Mouse (Mus musculus) small intestine, adult 2 months (tissue): Measurements from ENCODE around the gene Fbln2. TPM values are rescaled to one million over a fixed set of nuclear protein-coding genes. Genes with fewer than 3 reads are reported as not detected.

Experiments used
- H3K27ac ChIP-seq: fragments of 200-500 bp; 2 replicates; pipeline ENCODE4 v1.5.1; 2012; ENCODE audit warnings: low read depth, low read length, control low read depth, inconsistent platforms; ENCODE audit not compliant: insufficient read depth
- H3K27me3 ChIP-seq: fragments of 200-500 bp; 2 replicates; pipeline ENCODE4 v1.6.1; 2012; ENCODE audit warnings: mild to moderate bottlenecking, moderate library complexity, low read length, inconsistent platforms; ENCODE audit not compliant: control insufficient read depth, insufficient read depth
- H3K36me3 ChIP-seq: fragments of 200-500 bp; 2 replicates; pipeline ENCODE4 v1.6.1; 2012; ENCODE audit warnings: mild to moderate bottlenecking, low read length, control low read depth, inconsistent platforms; ENCODE audit not compliant: control insufficient read depth, insufficient read depth
- H3K4me1 ChIP-seq: fragments of 200-500 bp; 2 replicates; pipeline ENCODE4 v1.6.1; 2012; ENCODE audit warnings: low read length, inconsistent platforms, mixed read lengths; ENCODE audit not compliant: control insufficient read depth, insufficient read depth, insufficient read length
- H3K4me3 ChIP-seq: fragments of 200-500 bp; 2 replicates; pipeline ENCODE4 v1.5.1; 2012; ENCODE audit warnings: low read depth, mild to moderate bottlenecking, control low read depth, inconsistent platforms, low read length, moderate library complexity
- CTCF ChIP-seq: fragments of 200-500 bp; IDR thresholded peaks from 2 replicates; pipeline ENCODE4 v1.5.1; 2012; ENCODE audit warnings: low read depth, mild to moderate bottlenecking, control low read depth, inconsistent platforms, low read length, moderate library complexity, mixed read lengths; ENCODE audit not compliant: insufficient replicate concordance, insufficient read length; ENCODE audit errors: extremely low read depth
- POLR2A ChIP-seq: fragments of 200-500 bp; IDR thresholded peaks from 2 replicates; pipeline ENCODE4 v1.6.1; 2012; ENCODE audit warnings: low read depth, mild to moderate bottlenecking, control low read depth, inconsistent platforms, low read length, moderate library complexity
- whole genome bisulfite sequencing: fragments of 180-500 bp; shearing (Covaris S2); methylation state at CpG from one replicate; pipeline ENCODE4 v1.1.7; 2018; 5-methylcytosine and 5-hydroxymethylcytosine counted together
- polyA plus RNA-seq: library from polyadenylated mRNA; depleted of rRNA; stranded (reverse); fragments of >200 nt; gene quantifications from 2 replicates; pipeline ENCODE4 v1.2.3, GENCODE M21; 2012

The Fbln2 gene
- polyA plus RNA-seq, 1 experiment = 19.6 TPM

DNA sequence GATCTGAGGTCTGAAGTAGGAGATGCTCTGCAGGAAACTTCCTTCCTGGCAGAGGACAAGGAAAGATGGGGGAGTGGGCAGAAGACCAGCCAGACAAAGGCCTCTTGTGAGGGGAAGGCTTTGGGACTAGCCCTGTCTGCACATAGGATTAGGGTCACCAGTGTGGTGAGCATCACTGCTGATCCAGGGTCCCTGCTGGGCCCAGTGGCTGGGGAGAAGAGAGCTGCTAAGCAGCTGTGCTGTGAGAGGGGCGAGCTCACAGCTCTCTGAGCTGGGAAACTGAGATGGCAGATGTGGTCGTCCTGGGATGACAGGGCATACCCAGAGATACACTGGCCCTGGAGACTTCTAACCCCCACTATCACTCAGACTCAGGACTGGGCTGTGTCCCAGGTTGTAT, 20.8 kb upstream of the Fbln2 start:
- 59% methylated on average over 2 of the region's 2 CpGs for WGBS
- Histone ChIP-seq H3K27ac (no peak overlapping the region), H3K4me1 (no peaks in the 10 kb centered on the region), H3K27me3 (no peaks in the 10 kb centered on the region), H3K36me3 (no peaks in the 10 kb centered on the region), H3K4me3 (no peak overlapping the region)
- TF ChIP-seq POLR2A (no peak), CTCF (no peak)

DNA sequence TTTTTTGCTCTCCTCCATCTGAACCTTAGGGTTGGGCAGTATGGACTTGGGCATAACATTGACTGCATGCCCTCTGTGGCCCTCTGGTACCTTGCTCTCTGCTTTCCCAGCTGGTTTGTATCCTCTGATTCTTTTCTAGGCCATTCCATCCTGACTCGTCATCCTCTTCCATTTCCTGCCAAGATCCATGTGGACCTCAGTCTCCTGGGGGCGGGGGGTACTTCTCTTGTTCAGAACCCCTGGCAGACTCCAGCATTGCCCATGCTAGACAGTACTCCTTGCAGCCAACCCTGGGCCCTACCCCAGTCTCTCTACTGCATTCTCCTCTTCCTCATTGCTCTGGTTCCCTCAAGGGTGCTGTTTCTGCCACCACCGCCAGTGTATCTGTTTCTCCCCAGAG, 19.8 kb upstream of the Fbln2 start:
- Histone ChIP-seq H3K27me3 (no peaks in the 10 kb centered on the region), H3K27ac (no peak overlapping the region), H3K4me3 (no peak overlapping the region), H3K36me3 (no peaks in the 10 kb centered on the region), H3K4me1 (no peaks in the 10 kb centered on the region)
- TF ChIP-seq POLR2A (no peak), CTCF (no peak)
- WGBS = 68% methylated on average over 3 of the region's 3 CpGs

DNA sequence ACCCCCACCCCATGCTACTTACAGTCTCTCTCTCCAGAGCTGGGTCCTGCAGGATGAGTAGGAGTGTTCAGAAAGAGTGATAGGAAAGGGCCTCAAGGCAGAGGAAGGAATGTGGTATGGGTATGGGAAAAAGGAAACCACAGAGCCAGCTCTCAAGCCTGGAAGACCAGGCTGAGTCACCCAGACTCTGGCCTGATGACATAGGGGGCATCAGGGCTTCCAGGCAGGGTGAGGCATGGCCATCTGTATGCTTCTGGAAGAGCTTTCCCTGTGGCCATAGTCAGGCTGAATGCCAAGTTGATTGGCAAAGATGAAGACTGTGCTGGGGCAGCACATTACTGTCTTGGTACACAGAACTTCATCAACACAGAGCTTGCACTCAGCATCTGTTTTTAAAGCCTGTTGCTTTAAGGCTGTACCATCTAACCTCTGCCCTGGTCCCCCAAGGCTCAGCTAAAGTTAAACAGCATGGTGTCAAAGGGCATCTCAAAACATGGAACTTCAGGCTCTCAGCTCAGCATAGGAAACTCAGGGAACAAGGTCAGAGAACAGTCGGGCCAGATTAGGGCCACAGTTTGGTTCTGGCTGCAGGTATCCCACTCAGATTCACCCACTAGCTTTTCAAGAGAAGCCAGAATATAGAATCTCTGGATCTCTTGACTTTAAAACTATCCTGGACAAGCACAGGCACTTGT, 19.3 kb upstream of the Fbln2 start:
- Histone ChIP-seq H3K4me1 (no peaks in the 10 kb centered on the region), H3K27me3 (no peaks in the 10 kb centered on the region), H3K4me3 (no peak overlapping the region), H3K36me3 (no peaks in the 10 kb centered on the region), H3K27ac (no peak overlapping the region)
- 46% methylated on average over 1 of the region's 1 CpGs for WGBS
- no peak for TF ChIP-seq CTCF
- no peak for TF ChIP-seq POLR2A

DNA sequence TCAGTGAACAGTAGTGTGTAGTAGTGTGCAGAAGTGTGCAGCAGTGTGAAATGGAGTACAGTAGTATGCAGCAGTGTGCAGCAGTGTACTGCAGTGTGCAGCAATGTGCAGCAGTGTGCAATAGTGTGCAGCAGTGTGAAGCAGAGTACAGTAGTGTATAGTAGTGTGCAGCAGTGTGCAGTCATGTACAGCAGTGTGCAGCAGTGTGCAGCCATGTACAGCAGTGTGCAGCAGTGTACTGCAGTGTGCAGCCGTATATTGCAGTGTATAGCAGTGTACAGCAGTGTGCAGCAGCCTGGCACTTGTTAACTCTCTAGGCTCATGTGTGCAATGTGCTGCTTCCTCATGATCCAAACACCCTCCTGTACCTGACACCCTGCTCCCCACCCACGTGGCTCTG, 13.8 kb upstream of the Fbln2 start:
- 56% methylated on average over 2 of the region's 2 CpGs for WGBS
- Histone ChIP-seq H3K36me3 (no peaks in the 10 kb centered on the region), H3K4me3 (no peak overlapping the region), H3K27me3 (no peaks in the 10 kb centered on the region), H3K27ac (no peak overlapping the region), H3K4me1 (no peaks in the 10 kb centered on the region)
- no peak for TF ChIP-seq CTCF
- no peak for TF ChIP-seq POLR2A

DNA sequence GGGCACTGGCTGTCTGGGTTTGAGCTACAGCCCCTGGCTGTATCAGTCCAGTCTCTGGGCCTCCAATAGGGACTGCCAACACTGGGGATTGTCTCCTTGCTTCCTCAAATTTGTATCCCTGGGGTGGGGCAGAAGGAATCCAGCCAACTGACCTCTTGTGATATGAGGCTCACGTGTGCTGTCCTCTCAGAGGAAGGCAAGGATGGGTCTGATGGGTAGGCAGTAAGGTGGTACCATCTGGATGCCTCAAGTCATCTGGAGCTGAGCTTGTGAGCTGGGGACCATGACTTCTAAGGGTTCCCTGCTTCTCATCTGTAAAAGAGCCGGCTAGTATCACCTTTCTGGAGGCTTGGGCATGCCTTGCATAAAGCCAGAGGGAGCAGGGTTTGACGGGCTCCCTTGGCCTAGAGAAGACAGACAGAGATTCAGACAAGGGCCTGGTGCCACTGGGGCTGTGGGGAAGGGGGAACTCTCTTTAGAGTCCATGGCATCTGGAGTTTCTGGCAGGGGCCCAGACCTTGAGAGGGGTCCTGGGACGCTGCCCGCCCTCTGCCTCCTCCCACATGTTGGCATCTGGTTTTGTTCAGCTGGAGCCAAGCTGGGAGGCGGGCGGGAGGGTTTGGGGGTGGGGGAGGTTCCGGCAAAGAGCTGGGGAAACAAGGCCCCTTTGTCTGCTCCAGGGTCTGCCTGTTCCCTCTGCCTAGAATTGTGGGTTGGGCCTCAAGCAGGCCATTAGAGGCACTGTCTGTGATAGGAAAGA, 11.6 kb upstream of the Fbln2 start:
- 44% methylated on average over 8 of the region's 8 CpGs for WGBS
- Histone ChIP-seq H3K4me1 (no peaks in the 10 kb centered on the region), H3K36me3 (no peaks in the 10 kb centered on the region), H3K27me3 (no peaks in the 10 kb centered on the region), H3K4me3 (no peak overlapping the region), H3K27ac (no peak overlapping the region)
- TF ChIP-seq CTCF (no peak), POLR2A (no peak)

DNA sequence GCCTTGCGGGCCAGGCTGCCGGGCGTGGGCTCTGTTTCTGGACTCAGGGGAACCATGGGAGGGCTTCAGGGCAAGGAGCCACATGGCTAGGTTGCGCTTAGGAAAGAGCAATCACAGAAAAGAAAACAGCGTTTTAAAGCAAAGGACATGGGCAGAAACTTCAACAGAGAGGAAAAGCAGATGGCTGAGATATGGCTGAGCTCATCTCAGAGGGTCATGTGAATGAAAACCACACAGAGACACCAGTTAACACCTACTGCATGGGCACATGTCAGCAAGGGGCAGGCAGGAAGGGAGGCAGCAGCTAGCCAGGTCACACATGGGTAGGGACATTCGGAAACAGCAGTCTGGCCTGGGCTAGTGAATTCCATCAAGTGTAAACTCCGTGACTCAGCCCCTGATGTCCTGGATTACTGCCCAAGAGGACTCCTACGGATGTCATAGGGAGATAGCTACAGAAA, 10.3 kb upstream of the Fbln2 start:
- Histone ChIP-seq H3K27ac (no peak overlapping the region), H3K27me3 (no peaks in the 10 kb centered on the region), H3K4me3 (no peak overlapping the region), H3K4me1 (no peaks in the 10 kb centered on the region), H3K36me3 (no peaks in the 10 kb centered on the region)
- TF ChIP-seq CTCF = no peak
- no peak for TF ChIP-seq POLR2A
- 63% methylated on average over 8 of the region's 8 CpGs for WGBS

DNA sequence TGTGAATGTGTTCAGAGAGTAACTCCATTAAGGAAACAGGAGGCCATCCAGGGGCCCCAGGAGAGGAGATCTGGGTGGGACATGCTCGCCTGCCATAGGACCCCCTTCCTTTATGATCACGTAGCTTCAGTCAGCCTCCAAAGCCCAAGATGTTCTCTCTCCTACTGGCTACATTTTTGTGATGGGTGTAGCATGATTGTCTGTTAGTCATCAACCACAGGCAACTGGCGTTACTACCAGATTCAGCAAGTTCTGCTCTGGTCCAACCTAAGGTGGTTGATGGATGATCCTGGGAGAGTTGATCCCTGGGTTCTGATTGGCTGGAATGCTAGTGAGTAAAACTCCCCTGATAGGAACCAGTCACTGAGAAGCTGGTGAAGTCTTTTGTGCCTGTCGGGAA, 9.7 kb upstream of the Fbln2 start:
- no peak overlapping the region for H3K4me3 ChIP-seq
- H3K4me1 ChIP-seq = no peaks in the 10 kb centered on the region
- H3K27me3 ChIP-seq = no peaks in the 10 kb centered on the region
- no peak overlapping the region for H3K27ac ChIP-seq
- no peak for TF ChIP-seq CTCF
- no peak for TF ChIP-seq POLR2A
- 70% methylated on average over 4 of the region's 4 CpGs for WGBS
- no peaks in the 10 kb centered on the region for H3K36me3 ChIP-seq
